Mouse (Mus musculus): ENCODE data around the gene Mynn.

The Mynn gene

GRCm38 (mm10) chr3:30644207-30644606 is 42.3 kb downstream of the Mynn start, which contains the start of gene Lrriq4:
Lrriq4 (plus strand) TSS chr3:30644507.
- DNase-seq (ENCODE audit: inconsistent ontology term): no peak

DNA sequence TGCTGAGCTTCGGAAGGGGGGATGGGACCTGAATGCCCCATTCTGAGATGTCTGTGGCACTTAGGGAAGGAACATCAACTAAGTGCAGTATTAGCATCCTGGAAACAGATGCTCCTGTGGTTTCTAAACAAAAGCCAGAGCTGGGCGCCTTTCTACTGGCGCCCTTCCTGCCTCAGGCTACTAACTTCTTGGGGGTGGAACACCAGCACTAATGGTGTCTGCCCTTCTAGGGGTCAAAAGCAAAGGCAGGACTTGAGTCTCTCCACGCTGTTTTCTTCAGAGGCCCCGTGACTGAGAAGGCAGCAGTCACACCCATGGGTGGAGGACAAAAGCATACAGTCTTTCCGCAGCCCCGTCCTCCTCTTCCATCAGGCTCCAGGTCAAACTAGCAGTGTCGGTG is 44.9 kb downstream of the Mynn start:
- DNase-seq (ENCODE audit: inconsistent ontology term): no peak

- DNase-seq (ENCODE audit: inconsistent ontology term): peak; percentile 49
Observed at GRCm38 (mm10) chr3:30647440-30648090, 45.7 kb downstream of the Mynn start, which contains the start of gene Lrrc34. Lrrc34 (minus strand) TSS chr3:30647869.

GRCm38 (mm10) chr3:30648466-30648865 is 46.6 kb downstream of the Mynn start:
- no peak for DNase-seq (ENCODE audit: inconsistent ontology term)

DNA sequence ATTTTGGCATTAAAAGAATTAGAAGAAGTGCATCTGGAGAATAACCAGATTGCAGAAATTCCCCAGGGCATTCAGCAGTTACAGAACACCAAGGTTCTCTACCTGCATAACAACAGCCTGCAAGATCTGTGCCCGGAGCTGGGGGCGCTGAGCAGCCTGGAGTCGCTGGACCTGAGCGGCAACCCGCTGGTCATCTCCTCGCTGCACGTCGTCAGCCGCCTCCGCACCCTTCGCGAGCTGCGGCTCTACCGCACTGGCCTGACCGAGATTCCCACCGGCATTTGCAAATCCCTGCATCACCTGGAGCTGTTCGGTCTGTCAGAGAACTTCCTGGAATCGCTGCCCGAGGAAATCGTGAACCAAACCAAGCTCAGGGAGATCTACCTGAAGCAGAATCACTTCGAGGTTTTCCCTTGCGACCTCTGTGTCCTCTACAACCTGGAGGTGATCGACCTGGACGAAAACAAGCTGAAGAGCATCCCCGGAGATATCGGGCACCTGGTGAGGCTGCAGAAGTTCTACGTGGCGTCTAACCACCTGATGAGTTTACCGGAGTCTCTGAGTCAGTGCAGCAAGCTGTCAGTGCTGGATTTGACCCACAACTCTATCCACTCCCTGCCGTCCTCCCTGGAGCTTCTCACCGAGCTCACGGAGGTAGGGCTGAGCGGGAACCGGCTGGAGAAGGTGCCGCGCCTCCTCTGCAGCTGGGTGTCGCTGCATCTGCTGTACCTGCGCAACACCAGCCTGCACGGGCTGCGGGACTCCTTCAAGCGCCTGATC is 48.4 kb downstream of the Mynn start:
- peak; percentile 14 for DNase-seq (ENCODE audit: inconsistent ontology term)

- no peak for DNase-seq (ENCODE audit: inconsistent ontology term)
Observed at GRCm38 (mm10) chr3:30655937-30656336, 54.1 kb downstream of the Mynn start.

DNA sequence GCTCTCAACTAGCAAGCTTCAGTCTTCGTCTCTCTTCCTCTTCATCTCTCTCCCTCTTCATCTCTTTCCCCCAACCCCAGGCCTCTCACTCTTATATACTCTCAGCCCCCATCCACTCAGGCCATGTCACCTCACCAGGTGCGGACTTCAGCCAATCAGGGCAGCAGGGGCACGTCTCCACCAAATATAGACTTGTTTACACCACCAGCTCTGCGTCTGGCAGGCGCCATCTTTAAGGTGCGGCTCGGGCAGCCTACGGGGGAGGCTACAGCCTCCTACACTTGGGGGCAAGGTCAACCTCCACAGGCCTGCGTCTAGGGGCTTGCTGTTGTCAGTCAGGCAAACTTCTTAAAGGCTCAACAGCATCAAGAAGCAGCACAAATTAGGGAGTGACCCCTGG is 56.6 kb downstream of the Mynn start:
- no peak for DNase-seq (ENCODE audit: inconsistent ontology term)

Measured in Muller cell, postnatal 12 days (primary cell).